Mouse (Mus musculus) kidney, postnatal 14 days (tissue): ENCODE measurements at regions not wholly inside any gene's neighbourhood (a gene's known extent, or its start where the extent isn't known, plus 50 kb on each side); places are given as distances from the start of the nearest gene placed in this dataset.

Experiments
- DNase-seq: peaks from one replicate; pipeline ENCODE4 v3.0.0; 2022; ENCODE audit warnings: mixed read lengths

- no peak for DNase-seq
Observed at GRCm38 (mm10) chr7:142835319-142835718, 92.1 kb upstream of the Ins2 start.

GRCm38 (mm10) chr7:142830969-142831673, 87.9 kb upstream of the Ins2 start:
- DNase-seq: no peak

GRCm38 (mm10) chr7:142810711-142811110, 67.5 kb upstream of the Ins2 start:
- DNase-seq: no peak

GRCm38 (mm10) chr7:142799424-142799823, 56.2 kb upstream of the Ins2 start:
- peak; percentile 51 for DNase-seq

- DNase-seq: no peak
Observed at GRCm38 (mm10) chr7:142794481-142794880, 51.3 kb upstream of the Ins2 start.
